Mouse (Mus musculus) midbrain, embryonic 11.5 days (tissue): Measurements from ENCODE around the gene Plod1. TPM values are rescaled to one million over a fixed set of nuclear protein-coding genes. Genes with fewer than 3 reads are reported as not detected.
"Not testable (repeated sequence)": the region's sequence is repeated elsewhere in the genome, so short reads cannot be mapped to it uniquely, and the experiment has no call there.

Experiments used
- ATAC-seq: fragments of 200-750 bp; cut with Nextera tagmentation; 2 replicates; pipeline ENCODE4 v1.8.0; 2017; ENCODE audit warnings: moderate TSS enrichment, moderate library complexity; ENCODE audit not compliant: low FRiP score
- DNase-seq: peaks from one replicate; pipeline ENCODE4 v3.0.0; 2015; ENCODE audit warnings: low spot score; ENCODE audit errors: missing footprints
- H3K27ac ChIP-seq: fragments of 300-500 bp; sonication (generic); 2 replicates; pipeline ENCODE4 v1.5.1; 2014; ENCODE audit warnings: low read depth, low read length
- H3K27me3 ChIP-seq: fragments of 300-500 bp; sonication (generic); 2 replicates; pipeline ENCODE4 v1.6.1; 2014; ENCODE audit warnings: mild to moderate bottlenecking, low read length, moderate library complexity, mixed read lengths; ENCODE audit not compliant: control insufficient read depth, insufficient read depth
- H3K36me3 ChIP-seq: fragments of 300-500 bp; sonication (generic); 2 replicates; pipeline ENCODE4 v1.6.1; 2014; ENCODE audit warnings: mild to moderate bottlenecking, low read length, moderate library complexity, mixed read lengths; ENCODE audit not compliant: control insufficient read depth, insufficient read depth
- H3K4me1 ChIP-seq: fragments of 300-500 bp; sonication (generic); 2 replicates; pipeline ENCODE4 v1.6.1; 2014; ENCODE audit warnings: low read length; ENCODE audit not compliant: control insufficient read depth, insufficient read depth
- H3K4me2 ChIP-seq: fragments of 300-500 bp; sonication (generic); 2 replicates; pipeline ENCODE4 v1.6.1; 2014; ENCODE audit warnings: mild to moderate bottlenecking, moderate library complexity
- H3K4me3 ChIP-seq: fragments of 300-500 bp; sonication (generic); 2 replicates; pipeline ENCODE4 v1.5.1; 2014; ENCODE audit warnings: low read depth, low read length
- H3K9ac ChIP-seq: fragments of 300-500 bp; sonication (generic); 2 replicates; pipeline ENCODE4 v1.6.1; 2014; ENCODE audit warnings: low read length
- H3K9me3 ChIP-seq: fragments of 300-500 bp; sonication (generic); 2 replicates; pipeline ENCODE4 v1.6.1; 2016; ENCODE audit warnings: low read length; ENCODE audit not compliant: control insufficient read depth
- WGBS: fragments of 180-500 bp; shearing (Covaris S2); extraction: QIAGEN DNeasy Blood & Tissue Kit; methylation state at CpG from one replicate; pipeline ENCODE4 v1.1.7; 2014; 5-methylcytosine and 5-hydroxymethylcytosine counted together
- polyA plus RNA-seq: library from polyadenylated mRNA; unstranded; fragments of >200 nt; fragmentation: Nextera tagmentation; extraction: Ambion mirVana; gene quantifications from 2 replicates; pipeline ENCODE4 v1.2.1, GENCODE M21; 2014

Gene Plod1
- polyA plus RNA-seq, 1 experiment from 2014 or later, result 24.2 TPM

- ATAC-seq (no peak), DNase-seq (peak; percentile 88)
- Histone ChIP-seq H3K4me1 (peaks cover 19% of the 10 kb centered on the region), H3K27ac (no peak overlapping the region), H3K4me3 (peak overlapping the region; percentile 87), H3K36me3 (peaks cover 19% of the 10 kb centered on the region), H3K9ac (peak overlapping the region; percentile 77), H3K9me3 (no peaks in the 10 kb centered on the region), H3K4me2 (peak overlapping the region; percentile 84), H3K27me3 (no peaks in the 10 kb centered on the region)
- 19% methylated on average over 5 of the region's 5 CpGs for WGBS
Observed at GRCm38 (mm10) chr4:147869238-147869637, 67.3 kb downstream of the Plod1 start.

GRCm38 (mm10) chr4:147868450-147869031 is 68.0 kb downstream of the Plod1 start, which contains the start of the genes Miip and Fv1:
Miip (minus strand) TSS chr4:147868816.
Fv1 (plus strand) TSS chr4:147868979.
- H3K9ac ChIP-seq, result peak within 1 kb of the TSS; percentile 86
- 0% methylated on average over 30 of the region's 30 CpGs for WGBS
- peaks cover 21% of the 10 kb centered on the region for H3K36me3 ChIP-seq
- H3K9me3 ChIP-seq, result no peaks in the 10 kb centered on the region
- H3K27ac ChIP-seq, result peak within 1 kb of the TSS; percentile 63
- DNase-seq, result peak; percentile 98
- peak within 1 kb of the TSS; percentile 84 for H3K4me2 ChIP-seq
- ATAC-seq, result peak; percentile 98
- no peaks in the 10 kb centered on the region for H3K27me3 ChIP-seq
- H3K4me3 ChIP-seq, result peak within 1 kb of the TSS; percentile 87
- H3K4me1 ChIP-seq, result peaks cover 19% of the 10 kb centered on the region

- DNase-seq, result no peak
- H3K36me3 ChIP-seq, result peaks cover 18% of the 10 kb centered on the region
- 13% methylated on average over 22 of the region's 22 CpGs for WGBS
- no peaks in the 10 kb centered on the region for H3K9me3 ChIP-seq
- H3K4me3 ChIP-seq, result peak overlapping the region; percentile 87
- no peaks in the 10 kb centered on the region for H3K27me3 ChIP-seq
- H3K4me2 ChIP-seq, result peak overlapping the region; percentile 73
- no peak for ATAC-seq
- peak overlapping the region; percentile 86 for H3K9ac ChIP-seq
- H3K4me1 ChIP-seq, result peaks cover 19% of the 10 kb centered on the region
- peak overlapping the region; percentile 63 for H3K27ac ChIP-seq
Observed at GRCm38 (mm10) chr4:147867563-147868449, 68.8 kb downstream of the Plod1 start.

GRCm38 (mm10) chr4:147866793-147867192 is 69.8 kb downstream of the Plod1 start:
- H3K9ac ChIP-seq, H3K4me3 ChIP-seq, H3K27ac ChIP-seq, H3K4me2 ChIP-seq, ATAC-seq, H3K9me3 ChIP-seq, H3K27me3 ChIP-seq, DNase-seq: not testable (repeated sequence)
- peaks cover 23% of the 10 kb centered on the region for H3K36me3 ChIP-seq
- 57% methylated on average over 3 of the region's 3 CpGs for WGBS
- H3K4me1 ChIP-seq, result peaks cover 19% of the 10 kb centered on the region

- no peak overlapping the region for H3K27ac ChIP-seq
- DNase-seq, result no peak
- H3K9me3 ChIP-seq, result no peaks in the 10 kb centered on the region
- no peak for ATAC-seq
- H3K4me2 ChIP-seq, result no peak overlapping the region
- peaks cover 19% of the 10 kb centered on the region for H3K4me1 ChIP-seq
- H3K27me3 ChIP-seq, result no peaks in the 10 kb centered on the region
- peaks cover 31% of the 10 kb centered on the region for H3K36me3 ChIP-seq
- H3K4me3 ChIP-seq, result no peak overlapping the region
- no peak overlapping the region for H3K9ac ChIP-seq
- 97% methylated on average over 9 of the region's 9 CpGs for WGBS
Observed at GRCm38 (mm10) chr4:147866056-147866455, 70.5 kb downstream of the Plod1 start.

- H3K9me3 ChIP-seq, result no peaks in the 10 kb centered on the region
- 94% methylated on average over 6 of the region's 6 CpGs for WGBS
- ATAC-seq (no peak), DNase-seq (no peak)
- H3K4me3 ChIP-seq, result no peak overlapping the region
- no peak overlapping the region for H3K4me2 ChIP-seq
- H3K4me1 ChIP-seq, result peaks cover 19% of the 10 kb centered on the region
- peaks cover 35% of the 10 kb centered on the region for H3K36me3 ChIP-seq
- no peak overlapping the region for H3K27ac ChIP-seq
- no peaks in the 10 kb centered on the region for H3K27me3 ChIP-seq
- H3K9ac ChIP-seq, result no peak overlapping the region
Observed at GRCm38 (mm10) chr4:147865651-147866050, 70.9 kb downstream of the Plod1 start.

GRCm38 (mm10) chr4:147862051-147862450 is 74.5 kb downstream of the Plod1 start:
- Histone ChIP-seq H3K4me1 (no peaks in the 10 kb centered on the region), H3K9me3 (no peaks in the 10 kb centered on the region), H3K4me3 (no peak overlapping the region), H3K27me3 (no peaks in the 10 kb centered on the region), H3K9ac (no peak overlapping the region), H3K27ac (no peak overlapping the region), H3K36me3 (peaks cover 35% of the 10 kb centered on the region), H3K4me2 (no peak overlapping the region)
- 91% methylated on average over 3 of the region's 3 CpGs for WGBS
- no peak for ATAC-seq
- DNase-seq, result no peak
